Mouse (Mus musculus) midbrain, embryonic 15.5 days (tissue): Measurements from ENCODE around the gene Frmpd3. TPM values are rescaled to one million over a fixed set of nuclear protein-coding genes. Genes with fewer than 3 reads are reported as not detected.
"Not testable (repeated sequence)": the region's sequence is repeated elsewhere in the genome, so short reads cannot be mapped to it uniquely, and the experiment has no call there.

Experiments used
- ATAC-seq: fragments of 200-750 bp; cut with Nextera tagmentation; replicated peaks from 2 replicates; pipeline ENCODE4 v1.8.0; 2017; ENCODE audit warnings: moderate TSS enrichment
- H3K27ac ChIP-seq: fragments of 300-500 bp; sonication (generic); 2 replicates; pipeline ENCODE4 v1.5.1; 2015; ENCODE audit warnings: mild to moderate bottlenecking, inconsistent platforms
- H3K27me3 ChIP-seq: fragments of 300-500 bp; sonication (generic); replicated peaks from 2 replicates; pipeline ENCODE4 v1.6.1; 2015; ENCODE audit warnings: inconsistent platforms
- H3K36me3 ChIP-seq: fragments of 300-500 bp; sonication (generic); replicated peaks from 2 replicates; pipeline ENCODE4 v1.6.1; 2015; ENCODE audit warnings: inconsistent platforms
- H3K4me1 ChIP-seq: fragments of 300-500 bp; sonication (generic); 2 replicates; pipeline ENCODE4 v1.6.1; 2015; ENCODE audit warnings: inconsistent platforms
- H3K4me2 ChIP-seq: fragments of 300-500 bp; sonication (generic); 2 replicates; pipeline ENCODE4 v1.6.1; 2015; ENCODE audit warnings: inconsistent platforms, mild to moderate bottlenecking, moderate library complexity
- H3K4me3 ChIP-seq: fragments of 300-500 bp; sonication (generic); 2 replicates; pipeline ENCODE4 v1.5.1; 2015; ENCODE audit warnings: mild to moderate bottlenecking, inconsistent platforms
- H3K9ac ChIP-seq: fragments of 300-500 bp; sonication (generic); 2 replicates; pipeline ENCODE4 v1.6.1; 2015; ENCODE audit warnings: mild to moderate bottlenecking, inconsistent platforms
- H3K9me3 ChIP-seq: fragments of 300-500 bp; sonication (generic); 2 replicates; pipeline ENCODE4 v1.6.1; 2016; ENCODE audit warnings: inconsistent platforms
- WGBS: fragments of 180-500 bp; shearing (Covaris S2); methylation state at CpG from one replicate; pipeline ENCODE4 v1.1.7; 2015; ENCODE audit warnings: mixed read lengths; 5-methylcytosine and 5-hydroxymethylcytosine counted together
- polyA plus RNA-seq: library from polyadenylated mRNA; unstranded; fragments of >200 nt; fragmentation: Nextera tagmentation; extraction: Ambion mirVana; gene quantifications from 2 replicates; pipeline ENCODE4 v1.2.1, GENCODE M21; 2015

Frmpd3 gene
- 4.0 and 4.2 TPM in 2 replicates for polyA plus RNA-seq

- ATAC-seq, result peak; percentile 93
- H3K27ac ChIP-seq, result peak within 1 kb of the TSS; percentile 68
- H3K4me3 ChIP-seq, result peak within 1 kb of the TSS; percentile 42
- H3K27me3 ChIP-seq, result peaks cover 13% of the 10 kb centered on the region; the same call in 1 of the 2 replicates
- no peaks in the 10 kb centered on the region for H3K4me1 ChIP-seq
- WGBS, result 25% methylated on average over 24 of the region's 24 CpGs
- H3K9me3 ChIP-seq, result no peaks in the 10 kb centered on the region
- H3K36me3 ChIP-seq, result no peaks in the 10 kb centered on the region
- peak within 1 kb of the TSS; percentile 34 for H3K9ac ChIP-seq
- H3K4me2 ChIP-seq, result peak within 1 kb of the TSS; percentile 67
Observed at GRCm38 (mm10) chrX:140341656-140342392, at the start of gene Frmpd3. TSS of gene Frmpd3 (plus strand) at chrX:140342263.

GRCm38 (mm10) chrX:140303731-140304130 is 38.3 kb upstream of the Frmpd3 start:
- no peak for ATAC-seq
- peaks cover 6% of the 10 kb centered on the region; the same call in 1 of the 2 replicates for H3K27me3 ChIP-seq
- no peak overlapping the region for H3K4me3 ChIP-seq
- H3K27ac ChIP-seq, result no peak overlapping the region
- 69% methylated on average over 4 of the region's 4 CpGs for WGBS
- no peak overlapping the region for H3K9ac ChIP-seq
- H3K9me3 ChIP-seq, result no peaks in the 10 kb centered on the region
- no peaks in the 10 kb centered on the region for H3K36me3 ChIP-seq
- no peaks in the 10 kb centered on the region for H3K4me1 ChIP-seq
- no peak overlapping the region for H3K4me2 ChIP-seq

- Histone ChIP-seq H3K4me1 (no peaks in the 10 kb centered on the region), H3K36me3 (no peaks in the 10 kb centered on the region), H3K27ac (no peak overlapping the region), H3K9me3 (no peaks in the 10 kb centered on the region), H3K9ac (no peak overlapping the region), H3K27me3 (peaks cover 6% of the 10 kb centered on the region; the same call in 1 of the 2 replicates), H3K4me3 (no peak overlapping the region), H3K4me2 (no peak overlapping the region)
- 59% methylated on average over 7 of the region's 7 CpGs for WGBS
- no peak; the same call in 1 of the 2 replicates for ATAC-seq
Observed at GRCm38 (mm10) chrX:140305652-140306051, 36.4 kb upstream of the Frmpd3 start.

GRCm38 (mm10) chrX:140317931-140318330 is 24.1 kb upstream of the Frmpd3 start:
- 75% methylated on average over 4 of the region's 4 CpGs for WGBS
- no peak overlapping the region for H3K4me3 ChIP-seq
- no peak overlapping the region for H3K9ac ChIP-seq
- ATAC-seq, result no peak
- H3K4me1 ChIP-seq, result no peaks in the 10 kb centered on the region
- no peak overlapping the region for H3K27ac ChIP-seq
- H3K4me2 ChIP-seq, result no peak overlapping the region
- no peaks in the 10 kb centered on the region for H3K36me3 ChIP-seq
- H3K9me3 ChIP-seq, result no peaks in the 10 kb centered on the region
- peaks cover 4% of the 10 kb centered on the region; the same call in 1 of the 2 replicates for H3K27me3 ChIP-seq

GRCm38 (mm10) chrX:140319131-140319530 is 22.9 kb upstream of the Frmpd3 start:
- 70% methylated on average over 6 of the region's 6 CpGs for WGBS
- Histone ChIP-seq H3K27ac (no peak overlapping the region), H3K9me3 (no peaks in the 10 kb centered on the region), H3K27me3 (peaks cover 4% of the 10 kb centered on the region; the same call in 1 of the 2 replicates), H3K4me3 (no peak overlapping the region), H3K4me1 (no peaks in the 10 kb centered on the region), H3K9ac (no peak overlapping the region), H3K4me2 (no peak overlapping the region), H3K36me3 (no peaks in the 10 kb centered on the region)
- no peak for ATAC-seq

- H3K27me3 ChIP-seq, H3K27ac ChIP-seq: not testable (repeated sequence)
Observed at GRCm38 (mm10) chrX:140320671-140321070, 21.4 kb upstream of the Frmpd3 start.

GRCm38 (mm10) chrX:140342393-140343163 is 515 bp downstream of the Frmpd3 start:
- Histone ChIP-seq H3K27me3 (peaks cover 14% of the 10 kb centered on the region; the same call in 1 of the 2 replicates), H3K4me1 (no peaks in the 10 kb centered on the region), H3K4me3 (peak overlapping the region; percentile 42), H3K27ac (peak overlapping the region; percentile 68), H3K9me3 (no peaks in the 10 kb centered on the region), H3K9ac (peak overlapping the region; percentile 34), H3K4me2 (peak overlapping the region; percentile 67), H3K36me3 (no peaks in the 10 kb centered on the region)
- WGBS, result 16% methylated on average over 24 of the region's 25 CpGs
- ATAC-seq, result peak; percentile 68

More at GRCm38 (mm10) chrX:140320671-140321070, 21.4 kb upstream of the Frmpd3 start:
- not testable (repeated sequence) for H3K9ac ChIP-seq, H3K9me3 ChIP-seq, H3K4me3 ChIP-seq, H3K36me3 ChIP-seq, H3K4me2 ChIP-seq, ATAC-seq, H3K4me1 ChIP-seq
- 82% methylated on average over 1 of the region's 1 CpGs for WGBS

GRCm38 (mm10) chrX:140375628-140376027 is 33.6 kb downstream of the Frmpd3 start:
- no peaks in the 10 kb centered on the region for H3K36me3 ChIP-seq
- no peak overlapping the region for H3K4me3 ChIP-seq
- no peak overlapping the region for H3K9ac ChIP-seq
- no peak overlapping the region for H3K4me2 ChIP-seq
- no peak for ATAC-seq
- H3K4me1 ChIP-seq, result no peaks in the 10 kb centered on the region
- H3K9me3 ChIP-seq, result no peaks in the 10 kb centered on the region
- 36% methylated on average over 4 of the region's 4 CpGs for WGBS
- peaks cover 19% of the 10 kb centered on the region for H3K27me3 ChIP-seq
- H3K27ac ChIP-seq, result no peak overlapping the region

- 0 out of 2 replicates have a peak, but pooled peaks cover 3% of the 10 kb centered on the region for H3K27me3 ChIP-seq
- no peaks in the 10 kb centered on the region for H3K4me1 ChIP-seq
- H3K9ac ChIP-seq, result no peak overlapping the region
- H3K4me2 ChIP-seq, result no peak overlapping the region
- no peaks in the 10 kb centered on the region for H3K36me3 ChIP-seq
- no peaks in the 10 kb centered on the region for H3K9me3 ChIP-seq
- 42% methylated on average over 3 of the region's 3 CpGs for WGBS
- no peak overlapping the region for H3K27ac ChIP-seq
- ATAC-seq, result peak; percentile 60; the same call in 1 of the 2 replicates
- no peak overlapping the region for H3K4me3 ChIP-seq
Observed at GRCm38 (mm10) chrX:140399986-140400385, 57.9 kb downstream of the Frmpd3 start.

- Histone ChIP-seq H3K4me1 (no peaks in the 10 kb centered on the region), H3K9ac (no peak overlapping the region), H3K9me3 (no peaks in the 10 kb centered on the region), H3K27ac (no peak overlapping the region), H3K27me3 (peaks cover 11% of the 10 kb centered on the region; the same call in 1 of the 2 replicates), H3K4me2 (no peak overlapping the region), H3K4me3 (no peak overlapping the region), H3K36me3 (no peaks in the 10 kb centered on the region)
- 52% methylated on average over 4 of the region's 4 CpGs for WGBS
- ATAC-seq, result no peak
Observed at GRCm38 (mm10) chrX:140402904-140403303, 60.8 kb downstream of the Frmpd3 start.

GRCm38 (mm10) chrX:140406079-140406478 is 64.0 kb downstream of the Frmpd3 start:
- Histone ChIP-seq H3K4me2 (no peak overlapping the region), H3K9ac (no peak overlapping the region), H3K36me3 (no peaks in the 10 kb centered on the region), H3K4me3 (no peak overlapping the region), H3K9me3 (no peaks in the 10 kb centered on the region), H3K4me1 (no peaks in the 10 kb centered on the region), H3K27ac (no peak overlapping the region), H3K27me3 (peaks cover 16% of the 10 kb centered on the region; the same call in 1 of the 2 replicates)
- no peak for ATAC-seq
- 38% methylated on average over 3 of the region's 4 CpGs for WGBS

- H3K9ac ChIP-seq, result no peak overlapping the region
- H3K9me3 ChIP-seq, result no peaks in the 10 kb centered on the region
- H3K4me1 ChIP-seq, result no peaks in the 10 kb centered on the region
- no peak for ATAC-seq
- no peak overlapping the region for H3K4me3 ChIP-seq
- no peaks in the 10 kb centered on the region for H3K36me3 ChIP-seq
- no peak overlapping the region for H3K4me2 ChIP-seq
- H3K27me3 ChIP-seq, result peaks cover 16% of the 10 kb centered on the region; the same call in 1 of the 2 replicates
- no peak overlapping the region for H3K27ac ChIP-seq
Observed at GRCm38 (mm10) chrX:140406501-140406900, 64.4 kb downstream of the Frmpd3 start.
